ENCODE assay signal across 8 mouse cellular contexts in the genomic region with DNA sequence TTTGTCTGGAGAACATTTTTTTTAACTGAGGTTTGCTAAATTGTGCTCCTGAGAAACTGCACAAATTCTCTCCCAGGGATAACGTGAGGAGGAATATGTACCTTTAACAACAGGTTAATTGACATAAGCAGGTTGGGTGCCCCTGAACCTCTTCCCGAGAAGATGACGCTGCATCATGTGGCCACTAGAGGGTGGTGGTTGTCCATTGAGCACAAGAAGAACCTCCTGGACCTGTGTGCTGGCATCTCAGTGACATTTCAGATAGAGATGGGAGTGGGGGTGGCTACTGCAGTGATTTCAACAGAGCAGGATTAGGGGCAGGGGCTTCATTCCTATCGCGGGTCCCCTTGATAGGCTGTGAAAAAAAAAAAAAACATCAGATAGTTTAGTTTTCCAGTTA. TPM values are rescaled to one million over a fixed set of nuclear protein-coding genes. Genes with fewer than 3 reads are reported as not detected.
DNase-seq lines count a peak whose midpoint lies in the region; ATAC-seq and TF ChIP-seq lines count a peak whose summit lies in the region.
"Not testable (repeated sequence)": the region's sequence is repeated elsewhere in the genome, so short reads cannot be mapped to it uniquely, and the experiment has no call there.

No protein-coding gene starts in this region.

- not testable (repeated sequence) for H3K4me3 ChIP-seq in left cerebral cortex, adult 2 months

- not testable (repeated sequence) for H3K27ac ChIP-seq in left cerebral cortex, adult 2 months

- peak; percentile 71 for TF ChIP-seq CTCF in left cerebral cortex, adult 2 months (IDR thresholded peaks at IDR 0.05)

- intact Hi-C loops in gastrocnemius, postnatal 14 days (cut with DNase I; ENCODE audit: low total_unique reads): loop anchor here (5.0 kb wide), 1 partner anchor 110 kb away; no protein-coding TSS in a partner anchor
- intact Hi-C loops in left cerebral cortex, adult 2 months (cut with DNase I): not testable (repeated sequence)

- ATAC-seq in megakaryocyte, adult 5-6 weeks (ENCODE audit: poor library complexity, severe bottlenecking): peak; percentile 72

- peak; percentile 43 for DNase-seq in T-cell, adult 2 months (ENCODE audit: low spot score)
- peak; percentile 85 to 87 for DNase-seq in cerebellum, postnatal 14 days
- DNase-seq in gastrocnemius, postnatal 14 days: peak; percentile 53
- DNase-seq in kidney, adult 11 months: peak; percentile 56
- peak; percentile 50 to 67 for DNase-seq in left cerebral cortex, adult 2 months (ENCODE audit: extremely low spot score in 1 of 2, low spot score in 2 of 2)
- DNase-seq in right cerebral cortex, postnatal 4 days: peak; percentile 60
- peak; percentile 10 to 28 for DNase-seq in urinary bladder, adult 18-20 months (ENCODE audit: low spot score in 2 of 2)

RNA-seq across cellular contexts. Expression of a gene that starts 2.3 kb away (rescaled TPM):
- under 1 TPM in 1 of 2 experiments, not detected in 1; 0.27 TPM for total RNA-seq in gastrocnemius, postnatal 14 days (2021)
- total RNA-seq in left cerebral cortex, adult 2 months (2021): 1 to 10 TPM; 1.2 to 1.7 TPM
- total RNA-seq in megakaryocyte, adult 5-6 weeks (2015): 0.80 TPM in 1 of 2 replicates, not detected in the other
- total RNA-seq in megakaryocyte, adult 5-6 weeks (2017): not detected in 2 replicates

RNA-seq across cellular contexts. Expression of a gene that starts 16.9 kb away (rescaled TPM):
- not detected for total RNA-seq in gastrocnemius, postnatal 14 days (2021)
- not detected for total RNA-seq in left cerebral cortex, adult 2 months (2021)
- not detected in 2 replicates for total RNA-seq in megakaryocyte, adult 5-6 weeks (2015)
- not detected in 2 replicates for total RNA-seq in megakaryocyte, adult 5-6 weeks (2017)

RNA-seq across cellular contexts. Expression of a gene that starts 27.1 kb away (rescaled TPM):
- total RNA-seq in gastrocnemius, postnatal 14 days (2021): not detected
- not detected for total RNA-seq in left cerebral cortex, adult 2 months (2021)
- total RNA-seq in megakaryocyte, adult 5-6 weeks (2015): not detected in 2 replicates
- not detected in 2 replicates for total RNA-seq in megakaryocyte, adult 5-6 weeks (2017)

RNA-seq across cellular contexts. Expression of a gene that starts 33.9 kb away (rescaled TPM):
- total RNA-seq in gastrocnemius, postnatal 14 days (2021): 10 to 100 TPM; 35.6 to 38.1 TPM
- 10 to 100 TPM; 76.0 to 80.1 TPM for total RNA-seq in left cerebral cortex, adult 2 months (2021)
- 23.3 and 24.6 TPM in 2 replicates for total RNA-seq in megakaryocyte, adult 5-6 weeks (2015)
- 43.2 and 46.4 TPM in 2 replicates for total RNA-seq in megakaryocyte, adult 5-6 weeks (2017)

RNA-seq across cellular contexts. Expression of a gene that starts 43.6 kb away (rescaled TPM):
- 10 to 100 TPM; 14.7 to 14.9 TPM for total RNA-seq in gastrocnemius, postnatal 14 days (2021)
- total RNA-seq in left cerebral cortex, adult 2 months (2021): 10 to 100 TPM; 42.6 to 44.0 TPM
- total RNA-seq in megakaryocyte, adult 5-6 weeks (2015): 25.3 and 31.1 TPM in 2 replicates
- total RNA-seq in megakaryocyte, adult 5-6 weeks (2017): 23.3 and 24.0 TPM in 2 replicates

Comparison
In these comparisons a context has a peak if more than half of its experiments do, and no peak if none do; other contexts are left out.
1. DNase-seq: peak in every context shown above with its lines; median percentile 86 in cerebellum, postnatal 14 days; 60 in right cerebral cortex, postnatal 4 days; 58 in left cerebral cortex, adult 2 months; 56 in kidney, adult 11 months; 53 in gastrocnemius, postnatal 14 days; 43 in T-cell, adult 2 months; 19 in urinary bladder, adult 18-20 months.